Mouse (Mus musculus): ENCODE data around the gene Atp8b4. TPM values are rescaled to one million over a fixed set of nuclear protein-coding genes. Genes with fewer than 3 reads are reported as not detected.

Gene Atp8b4
- total RNA-seq, 2 experiments from 2014 or later = 0.14 to 0.16 TPM

GRCm38 (mm10) chr2:126371634-126372033, 128.8 kb downstream of the Atp8b4 start:
- DNase-seq = no peak
- intact Hi-C loops (cut with DNase I) = no loop called here

- no peak for DNase-seq
- intact Hi-C loops (cut with DNase I) = loop anchor here (10.0 kb wide), 2 partner anchors 365 to 475 kb away; no protein-coding TSS in a partner anchor
Observed at GRCm38 (mm10) chr2:126369815-126370214, 130.7 kb downstream of the Atp8b4 start.

DNA sequence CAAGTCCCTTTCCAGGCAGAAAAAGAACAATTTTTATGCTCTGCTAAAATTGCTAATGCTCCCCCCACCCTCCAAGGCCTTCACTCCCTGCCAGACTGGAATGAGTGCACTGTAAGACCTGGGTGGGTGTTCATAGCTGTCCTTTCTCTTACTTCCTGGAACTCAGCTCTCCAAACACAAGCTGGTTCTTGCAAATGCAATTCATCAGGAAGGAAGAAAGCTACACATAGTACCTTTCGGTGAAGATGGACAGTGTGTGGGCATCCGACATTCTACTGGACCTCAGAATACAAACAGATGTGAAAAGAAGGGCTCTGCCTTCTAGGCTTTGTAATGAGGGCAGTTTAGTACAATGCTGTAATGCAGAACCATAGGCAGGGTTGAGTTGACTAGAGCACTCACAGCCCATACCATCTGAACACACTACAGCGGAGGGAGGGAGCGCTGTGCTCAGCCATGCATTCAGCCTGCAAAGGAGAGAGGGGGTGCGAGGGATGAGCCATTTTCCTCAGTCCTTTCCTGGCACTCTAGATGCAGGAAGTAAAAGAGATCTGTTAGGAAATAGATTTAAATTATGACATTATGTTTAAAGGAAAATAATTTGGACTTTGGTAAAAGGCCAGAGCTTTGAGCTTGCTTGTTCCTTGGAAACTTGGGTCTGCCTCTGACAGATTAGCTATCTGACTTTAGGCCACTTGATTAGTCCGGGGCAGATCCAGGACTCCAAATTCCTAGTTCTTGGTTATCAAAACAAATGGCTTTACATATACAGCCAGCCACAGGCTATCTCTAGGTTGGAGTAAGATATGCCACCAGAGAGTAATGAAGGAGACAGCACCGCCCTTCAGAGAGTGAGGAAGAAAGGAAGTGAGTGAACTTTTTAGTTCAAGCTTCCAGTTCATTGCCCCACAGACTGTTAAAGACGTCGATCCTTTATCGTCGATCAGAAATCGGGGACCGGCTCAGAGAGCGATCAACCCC, 136.4 kb downstream of the Atp8b4 start:
- no peak for DNase-seq
- intact Hi-C loops (cut with DNase I) = loop anchor here (10.0 kb wide), 2 partner anchors 359 to 469 kb away; no protein-coding TSS in a partner anchor

DNA sequence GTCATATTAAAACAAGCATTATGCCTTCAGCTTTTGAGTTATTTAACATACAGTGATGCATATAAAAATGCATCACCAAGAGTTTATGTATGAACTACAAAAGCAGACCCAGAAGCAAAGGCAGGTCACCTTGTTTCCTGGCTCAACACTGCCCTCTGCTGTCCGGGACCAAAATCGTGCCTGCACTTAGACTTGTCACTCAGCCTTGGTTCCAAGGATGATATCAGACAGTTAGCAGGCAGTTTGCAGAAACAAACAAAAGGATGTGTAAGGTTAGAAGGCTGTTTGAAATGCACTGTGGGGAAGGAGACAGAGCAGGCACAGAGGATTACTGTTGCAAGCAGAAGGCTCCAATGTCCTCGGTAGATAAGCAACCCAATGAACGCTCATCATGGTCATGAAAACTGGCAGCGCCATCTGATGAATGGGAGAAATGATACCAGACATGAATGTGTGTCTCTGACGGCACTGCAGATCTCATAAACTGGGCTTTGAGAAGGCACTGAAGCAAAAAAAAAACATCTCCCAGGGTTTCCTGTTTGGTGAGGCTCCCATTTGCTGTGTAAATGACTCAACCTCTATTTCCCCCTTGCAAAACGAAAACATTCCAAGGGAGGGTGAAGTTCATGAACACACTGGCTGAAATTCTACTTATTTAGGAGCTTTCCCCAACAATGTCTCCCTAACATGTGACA, 137.3 kb downstream of the Atp8b4 start:
- DNase-seq = peak; percentile 82

GRCm38 (mm10) chr2:126361131-126361810, 139.2 kb downstream of the Atp8b4 start:
- no peak for DNase-seq

More for the DNA sequence above, 137.3 kb downstream of the Atp8b4 start:
- intact Hi-C loops (cut with DNase I) = loop anchor here (10.0 kb wide), 2 partner anchors 358 to 468 kb away; no protein-coding TSS in a partner anchor

DNA sequence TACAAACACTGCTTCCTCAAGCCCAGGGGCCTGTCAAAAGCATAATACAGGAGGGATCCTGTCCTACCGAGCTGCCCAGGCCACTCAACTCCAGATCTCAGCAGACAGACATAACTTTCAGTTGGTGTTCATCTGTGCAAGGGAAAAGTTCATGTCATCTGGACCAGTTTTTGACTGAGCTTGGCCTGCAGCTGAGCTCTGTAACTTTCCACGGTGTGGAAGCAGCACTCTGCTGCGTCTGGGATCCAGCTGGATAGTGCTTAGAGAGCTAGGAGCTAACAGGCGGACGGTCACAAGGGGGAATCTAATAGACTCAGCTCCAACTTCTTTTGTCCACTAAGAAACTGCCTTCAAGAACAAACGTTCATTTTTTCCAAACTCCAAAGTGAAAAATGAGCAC, 139.8 kb downstream of the Atp8b4 start:
- no peak for DNase-seq
- intact Hi-C loops (cut with DNase I) = loop anchor here (10.0 kb wide), 2 partner anchors 356 to 466 kb away; no protein-coding TSS in a partner anchor

More at GRCm38 (mm10) chr2:126361131-126361810, 139.2 kb downstream of the Atp8b4 start:
- intact Hi-C loops (cut with DNase I) = loop anchor here (10.0 kb wide), 2 partner anchors 356 to 466 kb away; no protein-coding TSS in a partner anchor

DNA sequence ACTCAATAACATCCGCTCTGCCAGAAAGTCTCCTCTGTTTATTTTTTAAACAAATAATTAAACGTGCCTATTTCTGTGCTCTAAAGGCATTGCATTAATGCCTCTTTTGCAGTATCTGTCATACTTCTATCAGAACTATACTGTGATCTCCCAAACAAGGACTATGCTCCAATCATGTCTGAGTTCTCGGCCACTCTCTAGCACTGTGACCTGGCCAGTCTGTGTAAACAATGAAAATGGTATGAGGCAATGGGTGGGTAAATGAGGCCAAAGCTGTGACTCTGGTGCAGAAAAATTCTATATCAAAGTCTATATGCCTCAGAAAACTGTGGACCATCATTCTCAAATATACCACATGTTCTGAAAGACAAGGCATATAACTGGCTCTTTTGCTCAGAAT, 140.5 kb downstream of the Atp8b4 start:
- DNase-seq = no peak
- intact Hi-C loops (cut with DNase I) = loop anchor here (10.0 kb wide), 2 partner anchors 355 to 465 kb away; no protein-coding TSS in a partner anchor

DNA sequence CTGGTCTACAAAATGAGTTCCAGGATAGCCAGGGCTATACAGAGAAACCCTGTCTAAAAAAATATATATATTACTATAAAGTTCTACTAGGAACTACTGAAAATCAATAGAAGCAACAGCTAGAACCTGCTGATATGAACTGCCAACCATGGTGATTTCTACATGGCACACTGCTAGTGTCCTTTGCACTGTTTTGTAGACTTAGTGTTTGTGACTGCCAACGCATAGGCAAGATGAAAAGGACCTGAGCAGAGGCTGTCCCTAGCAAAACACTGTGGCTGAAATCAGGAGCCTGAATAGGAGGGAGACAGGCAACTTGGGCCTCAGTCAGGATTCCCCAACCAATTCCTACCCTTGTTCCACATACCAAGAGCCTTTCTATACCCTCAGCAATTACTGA, 141.2 kb downstream of the Atp8b4 start:
- intact Hi-C loops (cut with DNase I) = no loop called here
- DNase-seq = no peak

DNA sequence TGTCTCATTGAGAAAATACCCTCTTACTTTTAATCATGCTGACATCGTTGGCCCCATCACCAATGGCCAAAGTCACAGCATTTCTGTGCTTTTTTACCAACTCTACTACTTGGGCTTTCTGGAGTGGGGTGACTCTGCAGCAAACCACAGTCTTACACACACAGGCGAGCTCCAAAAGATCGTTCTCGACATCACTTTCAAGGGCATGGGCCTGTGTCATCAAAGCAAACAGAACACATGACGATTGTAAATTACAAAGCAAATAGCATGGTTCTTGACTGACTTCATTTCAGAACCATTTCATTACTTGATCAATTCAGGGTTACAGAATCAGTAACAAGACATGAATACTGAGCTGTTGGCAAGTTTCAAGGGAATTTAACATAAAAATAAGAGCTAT, 141.7 kb downstream of the Atp8b4 start:
- intact Hi-C loops (cut with DNase I) = no loop called here
- DNase-seq = no peak

DNA sequence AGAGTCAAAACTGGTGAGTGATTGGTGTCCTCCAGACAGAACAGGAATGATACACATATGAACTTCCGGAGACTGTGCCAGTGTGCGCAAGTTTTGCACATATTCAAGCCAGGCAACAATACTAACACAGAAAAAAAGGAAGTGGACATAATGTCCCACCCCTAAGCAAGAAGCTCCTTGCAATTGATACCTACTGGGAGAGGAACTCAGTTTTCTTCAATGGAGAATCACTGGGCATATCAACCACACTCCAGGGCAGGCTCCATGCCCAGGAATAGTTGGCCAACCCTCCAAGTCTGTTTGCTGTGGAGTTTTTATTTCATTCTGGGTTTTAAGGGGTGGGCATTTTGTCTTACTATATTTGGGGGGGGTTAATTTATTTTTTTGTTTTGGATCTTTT, 145.2 kb downstream of the Atp8b4 start:
- no peak for DNase-seq
- intact Hi-C loops (cut with DNase I) = no loop called here

DNA sequence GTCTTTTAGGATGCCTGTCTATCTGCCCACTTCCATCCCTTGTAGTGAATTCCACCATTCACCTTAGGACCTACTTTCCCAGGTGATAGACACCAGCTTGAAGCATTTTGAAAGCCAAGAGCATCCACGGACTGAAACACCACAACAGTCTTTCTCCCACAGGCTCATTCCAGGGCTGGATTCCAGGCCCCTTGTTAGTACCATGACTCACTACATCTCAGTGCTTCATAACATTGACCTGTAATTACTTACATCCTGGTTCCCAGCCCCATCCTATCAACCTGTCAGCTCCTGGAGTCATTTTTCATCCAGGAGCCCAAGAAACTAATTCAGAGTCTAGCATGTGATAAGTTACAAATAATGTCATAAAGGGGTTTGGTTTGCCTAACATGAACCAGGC, 148.7 kb downstream of the Atp8b4 start:
- DNase-seq = no peak
- intact Hi-C loops (cut with DNase I) = no loop called here

DNA sequence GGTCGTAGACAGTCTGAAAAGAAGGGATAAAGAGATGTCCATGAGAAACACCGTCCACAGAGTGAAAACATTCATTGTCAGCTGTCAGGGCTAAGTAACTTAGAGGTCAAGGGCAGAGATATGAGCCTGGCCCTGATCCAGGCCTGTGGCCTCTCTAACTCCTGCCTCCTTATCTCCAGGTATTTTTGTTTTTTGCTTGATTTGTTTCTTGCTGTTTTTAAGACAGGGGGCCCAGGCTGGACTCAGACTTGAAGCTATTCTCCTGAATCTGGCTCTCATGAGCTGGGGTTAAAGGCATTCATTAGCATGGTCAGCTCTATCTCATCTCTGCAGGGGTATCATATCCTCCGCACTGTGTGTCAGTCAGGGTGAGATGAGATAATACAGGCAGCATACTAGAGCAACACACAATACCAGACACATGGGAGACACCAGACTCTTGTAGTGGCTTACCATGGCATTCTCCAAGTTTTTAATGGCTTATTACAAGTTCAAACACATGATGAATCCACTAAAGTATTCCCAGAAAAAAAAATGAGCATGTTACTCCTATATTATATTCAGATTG, 157.4 kb downstream of the Atp8b4 start:
- intact Hi-C loops (cut with DNase I) = no loop called here
- DNase-seq = no peak

- intact Hi-C loops (cut with DNase I) = no loop called here
- DNase-seq = no peak
Observed at GRCm38 (mm10) chr2:126341521-126341920, 159.0 kb downstream of the Atp8b4 start.

DNA sequence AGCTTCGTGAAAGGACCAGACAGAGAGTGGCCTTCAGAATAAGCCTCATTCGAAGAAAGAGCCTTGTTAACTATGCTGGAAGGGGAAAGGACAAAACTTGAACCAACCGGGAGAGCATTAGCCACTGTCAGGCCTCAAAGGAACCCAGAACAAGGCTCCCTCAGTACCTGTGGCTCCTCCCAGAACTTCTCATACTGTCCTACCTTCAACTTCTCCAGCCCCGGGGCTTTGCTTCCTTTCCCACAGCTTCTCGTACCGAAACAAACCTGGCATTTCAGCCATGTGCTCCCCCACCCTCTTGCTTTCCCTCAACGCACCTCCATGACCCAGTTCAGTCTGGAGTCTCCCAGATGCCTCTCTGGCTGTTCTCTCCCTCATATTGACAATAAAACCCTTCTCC, 160.3 kb downstream of the Atp8b4 start:
- no peak for DNase-seq
- intact Hi-C loops (cut with DNase I) = no loop called here

DNA sequence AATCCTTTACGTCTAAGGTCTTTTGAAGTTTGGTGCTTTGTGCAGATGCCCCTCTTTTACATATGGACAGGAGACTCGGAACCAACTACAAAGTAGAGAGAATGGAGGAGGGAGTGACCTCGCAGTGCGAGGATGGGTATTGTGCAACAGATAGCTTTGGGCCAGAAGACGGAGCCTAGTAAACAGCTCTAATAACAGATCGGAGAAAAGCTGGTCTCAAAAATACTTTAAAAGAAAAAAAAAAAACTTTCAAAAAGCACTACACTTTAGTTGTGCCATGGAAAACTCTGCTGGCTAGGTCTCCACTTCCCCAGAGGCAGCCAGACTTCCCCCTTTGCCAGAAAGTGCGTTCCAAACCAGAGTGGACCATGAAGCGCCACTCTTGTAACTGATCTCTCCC, 161.0 kb downstream of the Atp8b4 start:
- no peak for DNase-seq
- intact Hi-C loops (cut with DNase I) = no loop called here

DNA sequence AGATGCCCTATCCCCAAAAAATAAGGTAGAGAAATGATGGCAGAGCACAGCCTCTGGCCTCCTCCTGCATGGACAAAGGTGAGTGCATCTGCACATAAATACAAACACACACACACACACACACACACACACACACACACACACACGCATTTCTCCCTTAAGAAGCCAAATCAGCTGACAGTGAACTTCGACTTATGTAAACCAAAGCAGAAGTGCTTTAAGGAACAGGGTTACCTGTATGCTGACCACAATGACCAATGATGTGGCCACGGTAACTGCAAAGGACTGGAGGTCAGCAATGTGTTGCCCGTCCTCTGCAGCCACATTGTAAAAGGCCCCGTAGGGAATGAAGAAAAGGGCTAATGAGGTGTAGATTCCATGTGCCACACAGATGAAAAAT, 163.3 kb downstream of the Atp8b4 start:
- intact Hi-C loops (cut with DNase I) = no loop called here
- DNase-seq = no peak

DNA sequence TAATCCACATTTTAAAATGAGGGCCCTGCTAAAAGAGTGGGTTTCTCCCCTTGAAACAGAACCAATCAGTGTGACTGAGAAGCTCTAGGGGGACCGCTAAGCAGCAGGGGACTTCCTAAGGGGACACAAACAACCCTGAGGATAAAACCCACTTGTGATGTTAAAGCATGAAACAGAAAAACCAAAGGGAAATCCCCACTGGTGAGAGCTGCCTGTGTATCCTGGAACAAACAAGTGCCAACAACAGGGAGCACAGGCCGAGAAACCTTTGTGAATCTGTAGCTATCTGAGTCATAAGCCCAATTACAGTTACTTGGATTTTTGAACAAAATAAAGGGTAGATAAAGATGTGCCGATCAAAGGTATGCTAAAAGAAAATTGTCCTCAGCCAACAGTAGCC, 168.7 kb downstream of the Atp8b4 start:
- no peak for DNase-seq
- intact Hi-C loops (cut with DNase I) = no loop called here

- DNase-seq = no peak
Observed at GRCm38 (mm10) chr2:126323206-126323605, 177.3 kb downstream of the Atp8b4 start.

GRCm38 (mm10) chr2:126322631-126323031, 177.8 kb downstream of the Atp8b4 start:
- intact Hi-C loops (cut with DNase I) = no loop called here
- no peak for DNase-seq

More at GRCm38 (mm10) chr2:126323206-126323605, 177.3 kb downstream of the Atp8b4 start:
- intact Hi-C loops (cut with DNase I) = no loop called here

- DNase-seq = no peak
- intact Hi-C loops (cut with DNase I) = loop anchor here (10.0 kb wide), 1 partner anchor 753 kb away; no protein-coding TSS in a partner anchor
Observed at GRCm38 (mm10) chr2:126318071-126318470, 182.4 kb downstream of the Atp8b4 start.

Measured in left cerebral cortex, postnatal 4 days (tissue).